Comparison of ENCODE assay signal across 26 mouse cellular contexts in genomic region chr4:118604065-118604464, GRCm38 (mm10). TPM values are rescaled to one million over a fixed set of nuclear protein-coding genes. Genes with fewer than 3 reads are reported as not detected.
"Had no signal": no experiment of that assay in that cellular context is flagged by ENCODE, and none has a peak within 500 bp of the region (broad histone marks: within the 10 kb centered on the region; RNA-seq: fewer than 3 reads in every experiment).

No protein-coding gene starts in this region.

- H3K4me2 ChIP-seq: lung, embryonic 15.5 days; midbrain, embryonic 12.5 days; neural tube, embryonic 13.5 days; neural tube, embryonic 15.5 days; stomach, embryonic 15.5 days had no signal

- H3K4me1 ChIP-seq: lung, embryonic 15.5 days; neural tube, embryonic 13.5 days; neural tube, embryonic 15.5 days; stomach, embryonic 15.5 days had no signal

- H3K27ac ChIP-seq: lung, embryonic 15.5 days; macrophage; midbrain, embryonic 10.5 days; midbrain, embryonic 12.5 days; neural tube, embryonic 13.5 days; neural tube, embryonic 15.5 days; stomach, embryonic 15.5 days; stomach, postnatal 0 days had no signal

- ATAC-seq: lung, postnatal 0 days; midbrain, embryonic 16.5 days had no signal

- H3K9me3 ChIP-seq: lung, embryonic 15.5 days; midbrain, embryonic 10.5 days; midbrain, embryonic 12.5 days; neural tube, embryonic 13.5 days; neural tube, embryonic 15.5 days; stomach, embryonic 15.5 days had no signal

- H3K4me3 ChIP-seq: lung, embryonic 15.5 days; midbrain, embryonic 10.5 days; midbrain, embryonic 12.5 days; myocyte; neural tube, embryonic 13.5 days; neural tube, embryonic 15.5 days; stomach, embryonic 15.5 days had no signal

- H3K27me3 ChIP-seq: lung, embryonic 15.5 days; neural tube, embryonic 15.5 days; stomach, embryonic 15.5 days had no signal

- DNase-seq: lung, adult 2 months; lung, postnatal 14 days; lung, postnatal 36 days; midbrain, embryonic 14.5 days; retina, postnatal 1 day; right cerebral cortex, adult 18-20 months; right cerebral cortex, postnatal 25 days; thymus, adult 2 months; thymus, postnatal 25 days; thymus, postnatal 4 days had no signal

- H3K36me3 ChIP-seq: lung, embryonic 15.5 days; midbrain, embryonic 10.5 days; midbrain, embryonic 12.5 days; neural tube, embryonic 13.5 days; neural tube, embryonic 15.5 days; stomach, embryonic 15.5 days had no signal

- H3K9ac ChIP-seq: lung, embryonic 15.5 days; midbrain, embryonic 12.5 days; neural tube, embryonic 13.5 days; neural tube, embryonic 15.5 days; stomach, embryonic 15.5 days had no signal

RNA-seq across cellular contexts. Expression of gene Cfap57, which starts 16.5 kb away (rescaled TPM):
- total RNA-seq: megakaryocyte-erythroid progenitor cell, adult 5-6 weeks had no signal
- polyA plus RNA-seq: macrophage; myocyte; spleen, adult 2 months had no signal

RNA-seq across cellular contexts. Expression of gene Olfr62, which starts 54.7 kb away (rescaled TPM):
- total RNA-seq: megakaryocyte, adult 5-6 weeks; megakaryocyte-erythroid progenitor cell, adult 5-6 weeks had no signal
- polyA plus RNA-seq: lung, adult 2 months; lung, embryonic 15.5 days; lung, postnatal 0 days; macrophage; midbrain, embryonic 10.5 days; midbrain, embryonic 12.5 days; midbrain, embryonic 14.5 days; midbrain, embryonic 16.5 days; myocyte; neural tube, embryonic 11.5 days; neural tube, embryonic 13.5 days; neural tube, embryonic 15.5 days; spleen, adult 2 months; stomach, embryonic 15.5 days; stomach, postnatal 0 days; thymus, adult 2 months; urinary bladder, adult 2 months had no signal
